Mouse (Mus musculus): ENCODE data around the gene Agpat3.

DNA sequence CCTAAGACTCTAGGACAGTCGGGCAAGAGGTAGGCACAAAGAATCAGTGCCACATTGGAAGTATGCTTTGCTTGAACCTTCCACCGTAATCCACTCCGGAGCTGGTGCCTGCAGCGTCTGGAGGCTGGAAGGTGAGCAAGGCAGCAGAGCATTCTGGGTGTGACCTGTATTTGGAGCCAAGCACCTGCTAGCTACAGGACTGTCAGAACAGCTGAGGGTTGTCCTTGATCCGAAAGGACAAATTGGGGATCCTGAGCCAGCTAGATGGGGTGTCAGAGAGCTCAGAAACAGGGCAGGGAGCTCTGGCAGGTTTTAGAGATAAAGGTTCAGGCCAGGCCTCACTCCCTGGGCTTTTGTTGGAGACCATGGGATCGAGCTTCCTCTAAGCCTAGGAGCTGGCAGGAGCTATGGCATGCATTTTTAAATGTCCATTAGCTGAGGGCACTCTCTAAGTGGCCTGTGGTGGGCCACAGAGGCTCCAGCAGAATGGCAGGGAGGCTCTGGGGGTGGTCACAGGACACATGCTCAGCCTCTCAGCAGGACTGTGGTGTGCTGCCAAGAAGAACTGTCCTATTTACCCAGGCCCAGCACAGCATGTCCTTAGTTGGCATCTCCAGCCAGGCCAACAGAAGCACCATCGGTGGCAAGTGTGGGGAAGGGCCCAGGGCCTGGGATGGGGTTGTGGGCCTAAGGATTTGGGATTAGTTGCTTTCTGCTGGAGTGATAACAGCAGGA, 91.2 kb downstream of the Agpat3 start:
- TF ChIP-seq CTCF (IDR thresholded peaks at IDR 0.05; ENCODE audit: extremely low read depth, insufficient read length, insufficient replicate concordance, low read depth, low read length) (no peak), POLR2A (IDR thresholded peaks at IDR 0.05; ENCODE audit: low read depth, low read length) (no peak)

All from small intestine, adult 2 months (tissue).